Mouse (Mus musculus) gastrocnemius, adult 8-10 months (tissue): ENCODE data around the gene F9. TPM values are rescaled to one million over a fixed set of nuclear protein-coding genes. Genes with fewer than 3 reads are reported as not detected.
"Not testable (repeated sequence)": the region's sequence is repeated elsewhere in the genome, so short reads cannot be mapped to it uniquely, and the experiment has no call there.

Source experiments
- DNase-seq, 2 experiments: peaks; one replicate each; pipeline ENCODE4 v3.0.0; 2022; ENCODE audit warnings: low spot score in 2 of 2
- total RNA-seq, 4 experiments: library from RNA; stranded (reverse); gene quantifications; 2 replicates each; pipeline ENCODE4 v1.2.4; 2022

The F9 gene
- total RNA-seq, result not detected

DNA sequence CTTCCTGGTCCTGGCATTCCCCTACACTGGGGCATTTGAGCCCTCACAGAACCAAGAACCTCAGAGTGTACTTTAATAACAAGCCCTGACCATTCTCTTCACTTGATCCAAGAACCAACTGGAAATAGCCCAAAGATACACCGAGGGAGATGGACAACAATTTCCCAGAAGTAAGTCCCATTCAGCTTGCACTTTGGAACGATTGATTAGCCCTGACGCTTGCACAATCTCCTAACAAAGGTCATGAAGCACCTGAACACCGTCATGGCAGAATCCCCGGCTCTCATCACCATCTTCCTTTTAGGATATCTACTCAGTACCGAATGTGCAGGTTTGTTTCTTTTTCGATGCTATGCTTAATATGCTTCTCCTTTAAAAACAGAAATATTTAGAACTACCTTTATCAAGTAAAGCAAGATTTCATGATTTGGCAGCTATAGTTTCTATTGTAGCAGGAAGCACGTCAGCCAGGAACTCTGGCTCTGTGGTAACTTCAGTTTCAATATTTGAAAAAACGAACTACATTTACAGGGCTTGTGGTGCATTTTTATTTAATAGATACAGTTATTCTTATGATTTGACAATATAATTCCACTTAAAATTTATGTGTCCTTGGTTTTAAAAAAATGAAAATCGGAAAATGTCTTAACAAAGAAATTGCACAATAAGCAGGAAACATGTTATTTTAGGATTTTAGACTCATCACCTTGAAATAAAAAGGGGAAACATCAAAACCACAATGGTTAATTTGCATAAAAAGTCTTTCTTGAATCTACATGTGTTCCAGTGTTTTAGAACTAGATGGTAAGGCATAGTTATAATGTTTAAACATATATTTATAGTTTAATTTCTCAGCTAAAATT is at the start of gene F9:
TSS of gene F9 (plus strand) at position 244 of the 863 bp plus-strand sequence.
- no peak for DNase-seq

DNA sequence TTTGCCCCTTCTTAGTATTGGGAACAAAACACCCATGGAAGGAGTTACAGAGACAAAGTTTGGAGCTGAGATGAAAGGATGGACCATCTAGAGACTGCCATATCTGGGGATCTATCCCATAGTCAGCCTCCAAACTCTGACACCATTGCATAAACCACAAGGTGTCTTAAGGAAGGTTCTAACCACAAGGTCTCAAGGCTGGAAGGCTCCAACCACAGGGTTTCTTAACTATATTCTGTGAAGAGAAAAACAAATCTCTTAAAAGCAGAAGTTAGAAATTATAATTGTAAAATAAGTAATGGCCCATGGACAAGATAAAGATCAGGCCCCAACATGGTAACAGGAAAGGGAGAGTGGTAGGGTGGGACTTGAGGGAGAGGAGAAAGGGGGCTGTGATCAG is 29.5 kb upstream of the F9 start:
- DNase-seq, result not testable (repeated sequence)

DNA sequence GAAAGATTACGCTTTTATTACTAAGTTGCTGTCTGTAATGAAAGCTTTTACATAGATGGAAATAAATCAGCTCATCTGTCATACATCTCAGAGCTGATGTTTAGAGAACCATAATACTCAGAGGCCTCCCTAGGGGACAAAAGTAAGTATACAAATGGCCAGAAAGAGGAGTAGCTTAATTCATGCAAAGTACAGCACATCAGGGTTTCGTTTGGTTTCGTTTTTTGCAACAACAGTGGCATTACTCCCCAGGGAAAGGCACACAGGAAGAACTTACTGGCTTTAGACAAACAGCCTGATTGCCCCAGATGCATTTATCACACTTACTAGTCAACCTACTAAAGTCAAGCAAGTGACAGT is 800 bp downstream of the F9 start:
- no peak for DNase-seq

- no peak for DNase-seq
Observed at GRCm38 (mm10) chrX:60001461-60001860, 2.2 kb downstream of the F9 start.

DNA sequence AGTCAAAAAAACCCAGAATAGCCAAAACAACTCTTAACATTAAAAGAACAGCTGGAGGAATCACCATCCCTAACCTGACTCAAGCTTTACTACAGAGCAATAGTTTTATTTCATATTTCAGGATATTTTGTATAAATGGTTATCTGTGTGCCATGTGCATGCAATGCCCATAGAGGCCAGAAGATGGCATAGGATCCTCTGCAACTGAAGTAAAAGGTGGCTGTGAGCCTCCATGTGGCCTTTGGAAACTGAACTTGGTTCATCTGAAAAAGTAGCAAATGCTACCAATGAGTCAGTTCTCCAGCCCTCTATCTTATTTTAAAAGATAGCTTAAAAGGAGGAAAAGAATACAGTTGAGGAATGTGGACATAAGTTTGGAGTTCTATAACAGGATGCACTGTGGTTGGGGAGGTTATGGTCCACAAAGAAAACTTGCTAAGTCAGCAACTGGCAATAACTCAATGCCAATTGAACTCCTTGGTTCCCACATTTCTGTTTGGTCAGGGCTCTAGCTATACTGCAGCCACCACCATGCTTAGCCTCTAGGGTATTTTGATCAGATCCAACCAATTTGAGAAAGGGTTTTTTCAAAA is 13.9 kb downstream of the F9 start:
- no peak for DNase-seq

- DNase-seq, result no peak
Observed at GRCm38 (mm10) chrX:60014588-60014987, 15.3 kb downstream of the F9 start.

DNA sequence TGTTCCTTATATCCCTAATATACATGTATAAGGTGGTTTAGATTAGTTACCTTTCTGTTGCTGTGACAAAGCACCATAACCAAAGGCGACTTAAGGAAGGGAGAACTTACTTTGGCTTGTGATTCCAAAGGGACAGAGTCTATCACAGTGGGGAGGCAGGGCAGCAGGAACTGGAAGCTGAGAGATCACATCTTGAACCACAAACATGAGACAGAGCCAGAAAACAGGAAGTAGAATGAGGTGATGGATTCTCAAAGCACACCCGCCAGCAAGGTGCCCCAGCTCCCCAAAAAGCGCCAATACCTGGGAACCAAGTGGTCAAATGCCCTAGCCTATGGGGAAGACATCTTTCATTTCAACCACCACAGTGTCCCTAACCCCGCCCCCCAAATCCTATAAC is 21.7 kb downstream of the F9 start:
- no peak for DNase-seq

DNA sequence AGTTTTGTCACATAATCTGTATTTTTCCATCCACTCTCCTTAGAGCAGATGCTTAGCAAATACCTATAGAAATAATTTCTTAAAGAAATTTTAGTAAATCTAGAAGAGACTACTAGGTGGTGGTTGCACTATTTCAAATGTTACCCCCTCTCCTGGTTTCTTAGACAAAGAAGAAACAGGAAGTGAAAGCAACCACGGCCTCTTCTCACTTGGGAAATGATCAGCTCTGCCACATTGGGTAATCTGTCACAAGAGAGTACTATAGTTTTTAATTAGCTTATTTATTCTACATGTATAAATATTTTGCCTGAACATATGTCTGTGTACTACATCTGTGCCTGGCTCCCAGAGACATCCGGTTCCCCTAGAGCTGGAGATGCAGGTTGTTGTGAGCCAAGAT is 22.3 kb downstream of the F9 start:
- DNase-seq, result no peak

- DNase-seq, result no peak
Observed at GRCm38 (mm10) chrX:60026654-60027053, 27.4 kb downstream of the F9 start.

GRCm38 (mm10) chrX:60054745-60055144 is 55.5 kb downstream of the F9 start:
- DNase-seq, result no peak

DNA sequence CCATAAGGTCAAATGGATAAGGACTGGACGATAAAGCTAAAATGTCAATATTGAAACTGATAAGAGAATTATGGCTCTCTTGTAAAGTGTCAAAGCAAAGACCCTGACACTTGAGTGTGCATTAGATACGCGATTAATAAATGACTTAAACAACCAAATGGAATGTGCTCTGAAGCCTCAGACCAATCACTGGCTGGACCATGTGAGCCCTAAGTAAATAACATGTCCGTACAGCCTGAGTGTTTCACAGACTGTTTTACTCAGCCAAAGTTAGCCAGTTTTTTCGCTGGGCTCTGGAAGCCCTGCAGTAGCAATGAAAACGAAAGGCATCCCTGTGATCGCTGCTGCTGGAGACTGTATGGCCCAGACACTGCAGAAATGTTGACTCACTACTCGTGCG is 55.9 kb downstream of the F9 start:
- no peak for DNase-seq

DNA sequence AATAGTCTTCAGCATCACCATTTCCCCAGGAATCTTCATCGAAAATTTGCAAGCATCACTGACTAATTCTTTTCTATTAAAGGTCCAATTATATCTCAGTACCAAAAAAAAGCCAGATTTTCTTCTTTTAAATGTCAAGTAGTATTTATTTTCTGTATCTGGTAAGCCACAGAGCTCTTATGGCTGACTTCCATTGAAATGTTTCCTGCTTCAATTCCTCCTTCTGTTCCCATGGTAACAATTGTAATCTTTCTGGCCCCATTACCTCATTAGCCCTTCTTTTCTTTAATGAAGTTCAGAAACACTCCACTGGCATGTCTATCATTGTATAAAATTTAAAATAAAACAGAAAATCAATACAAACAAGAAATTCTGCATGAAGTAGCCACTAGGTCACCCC is 76.1 kb downstream of the F9 start:
- DNase-seq, result no peak

Other genes with a start within 250 kb of the F9 start
- not detected for gene Mcf2, start 179.6 kb downstream of the F9 start, total RNA-seq